Mouse (Mus musculus) G1E (cell line): ENCODE data around the gene Rnf150.

Source experiments
- CTCF ChIP-seq: IDR thresholded peaks from 2 replicates; pipeline ENCODE4 v1.5.1; 2012; ENCODE audit warnings: low read depth, low read length, inconsistent platforms, mixed read lengths
- GATA1 ChIP-seq: IDR thresholded peaks from 2 replicates; pipeline ENCODE4 v1.6.1; 2012; ENCODE audit warnings: borderline replicate concordance, low read length, inconsistent platforms, mixed read lengths
- POLR2AphosphoS5 ChIP-seq: IDR thresholded peaks from 2 replicates; pipeline ENCODE4 v1.6.1; 2012; ENCODE audit warnings: low read depth, low read length, inconsistent platforms; ENCODE audit not compliant: insufficient replicate concordance

DNA sequence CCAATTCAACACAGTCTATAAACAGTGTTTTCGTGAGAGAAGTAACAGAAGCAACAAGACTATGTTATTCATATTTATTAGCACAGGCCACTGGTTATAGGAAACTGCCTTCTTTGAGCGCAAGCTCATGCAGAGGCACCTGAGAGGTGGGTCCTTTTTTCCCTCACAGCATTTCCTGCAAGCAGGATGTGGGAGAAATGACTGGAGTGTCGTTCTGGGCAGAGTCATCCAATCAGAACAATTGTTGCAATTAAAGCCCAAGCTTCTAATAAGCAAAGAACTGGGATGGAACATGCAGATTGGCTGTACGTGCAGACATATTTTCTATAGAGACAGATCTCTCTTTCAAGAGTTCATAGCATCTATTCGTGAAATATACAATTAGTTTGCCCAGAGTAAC, 2.1 kb downstream of the Rnf150 start:
- TF ChIP-seq CTCF (no peak), POLR2AphosphoS5 (no peak), GATA1 (no peak)
